Mouse (Mus musculus): ENCODE data around the gene Bag6. TPM values are rescaled to one million over a fixed set of nuclear protein-coding genes. Genes with fewer than 3 reads are reported as not detected.
A peak's percentile ranks its signal among the peaks of the same experiment; 100 is the strongest.

Bag6 gene
- total RNA-seq, 2 experiments from 2014 or later = 290 to 320 TPM

DNA sequence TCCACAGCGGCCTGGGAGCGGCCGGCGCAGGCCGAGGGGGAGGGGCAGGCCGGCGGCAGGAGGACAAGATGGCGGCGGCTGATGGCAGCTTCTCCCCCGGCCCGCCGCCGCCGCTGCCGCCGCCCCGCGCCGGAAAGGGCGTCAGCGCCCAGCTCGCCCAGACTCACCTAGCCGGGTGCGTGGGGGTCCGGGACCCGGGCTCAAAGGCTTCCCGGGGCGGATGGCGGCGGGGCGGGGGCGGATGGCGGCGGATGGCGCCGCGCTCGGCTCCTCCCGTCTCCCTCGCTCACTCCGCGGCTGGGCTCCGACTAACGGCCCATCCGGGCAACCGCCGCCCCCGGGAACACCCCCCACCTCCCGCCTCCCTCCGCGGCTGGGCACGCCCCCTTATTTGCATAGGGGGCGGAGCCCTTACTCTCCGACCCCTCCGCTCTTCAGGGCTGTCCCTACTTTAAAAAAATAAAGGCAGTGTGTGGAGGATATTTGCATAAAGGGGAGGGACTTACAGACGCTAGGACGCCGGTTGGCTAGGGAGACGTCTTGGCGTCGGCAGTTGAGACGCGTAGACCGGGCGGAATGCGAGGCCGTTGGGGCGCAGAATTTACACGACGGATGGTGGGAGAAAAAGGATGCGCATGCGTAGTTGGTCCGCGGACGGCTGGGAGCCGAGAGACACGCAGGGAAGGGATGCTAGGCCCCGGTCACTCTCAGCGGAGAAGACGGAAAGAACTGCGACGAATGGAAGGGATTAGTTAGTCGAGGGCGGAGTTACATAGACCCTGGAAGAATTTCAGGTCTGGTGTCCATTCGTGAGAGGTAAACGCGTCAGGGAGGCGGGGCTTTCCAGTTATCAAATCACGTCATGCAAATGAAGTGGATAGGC, 29.8 kb downstream of the Bag6 start, which contains the start of gene Prrc2a:
Gene Prrc2a (minus strand): TSS at position 330 of the 883 bp plus-strand sequence.
- DNase-seq (ENCODE audit: extremely low spot score in 1 of 2, low spot score in 1 of 2) = peak; percentile 94 to 98

DNA sequence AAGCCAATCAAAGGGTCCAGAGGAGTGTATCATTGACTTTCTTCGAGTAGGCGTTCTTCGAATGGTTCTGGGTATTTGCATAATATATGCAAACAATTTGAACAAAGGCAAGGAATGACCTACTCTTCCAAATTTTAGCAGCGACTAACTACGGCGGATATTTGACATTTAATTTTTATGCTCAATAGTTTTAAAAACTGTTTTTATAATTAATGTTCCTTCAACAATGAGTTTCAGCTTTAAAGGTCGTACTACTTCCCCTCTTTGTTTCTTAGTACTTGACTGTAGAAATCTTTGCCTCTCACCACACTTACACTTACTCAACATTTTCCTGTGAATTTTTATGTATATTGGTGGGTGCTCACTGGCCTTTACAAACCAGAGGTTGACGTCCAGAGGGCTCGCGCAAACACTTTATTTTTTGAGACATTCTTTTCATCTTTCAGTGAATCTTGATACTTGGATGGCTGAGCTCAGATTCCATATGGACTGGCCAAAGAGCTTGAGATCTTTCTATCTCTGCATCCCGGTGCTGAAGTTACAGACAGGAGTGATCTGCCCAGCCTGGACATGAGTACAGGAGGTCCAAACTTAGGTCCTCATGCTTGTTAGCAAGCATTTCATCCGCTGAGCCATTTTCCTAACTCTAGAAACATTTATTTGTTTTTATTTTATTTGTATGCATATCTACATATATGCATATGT, 30.6 kb downstream of the Bag6 start:
- no peak for DNase-seq (ENCODE audit: extremely low spot score in 1 of 2, low spot score in 1 of 2)

DNA sequence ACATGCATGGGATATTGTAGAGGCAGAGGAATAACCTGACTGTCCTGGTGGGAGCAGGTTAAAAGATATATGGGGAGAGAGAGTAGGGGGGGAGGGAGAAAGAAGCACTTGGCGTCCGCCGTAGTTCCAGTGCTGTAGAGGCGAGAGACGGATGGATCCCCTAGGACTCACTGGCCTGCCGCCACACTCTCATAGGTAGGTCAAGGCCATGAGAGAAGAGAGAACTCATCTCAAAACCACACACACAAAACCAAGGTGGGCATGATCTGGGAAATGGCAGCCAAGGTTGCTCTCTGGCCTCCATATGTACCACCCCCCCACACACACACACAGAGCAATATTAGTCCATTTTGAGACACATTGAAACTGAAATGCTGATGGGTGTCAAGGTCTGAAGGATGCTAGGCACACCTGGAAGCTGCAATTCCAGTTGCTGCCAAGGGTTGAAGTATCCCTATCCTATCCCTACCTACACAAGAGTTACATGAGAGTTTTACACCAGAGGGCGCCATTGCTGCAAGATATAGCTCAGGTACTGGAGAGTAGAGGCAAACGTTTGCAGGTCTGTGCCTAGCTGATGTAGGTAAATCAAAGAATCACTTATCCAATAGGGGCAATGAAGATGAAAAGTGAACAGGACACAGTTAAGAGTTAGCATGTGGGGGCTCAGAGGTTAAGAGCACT, 31.5 kb downstream of the Bag6 start:
- DNase-seq (ENCODE audit: extremely low spot score in 1 of 2, low spot score in 1 of 2) = peak in 1 of 2 experiments; percentile 55

DNA sequence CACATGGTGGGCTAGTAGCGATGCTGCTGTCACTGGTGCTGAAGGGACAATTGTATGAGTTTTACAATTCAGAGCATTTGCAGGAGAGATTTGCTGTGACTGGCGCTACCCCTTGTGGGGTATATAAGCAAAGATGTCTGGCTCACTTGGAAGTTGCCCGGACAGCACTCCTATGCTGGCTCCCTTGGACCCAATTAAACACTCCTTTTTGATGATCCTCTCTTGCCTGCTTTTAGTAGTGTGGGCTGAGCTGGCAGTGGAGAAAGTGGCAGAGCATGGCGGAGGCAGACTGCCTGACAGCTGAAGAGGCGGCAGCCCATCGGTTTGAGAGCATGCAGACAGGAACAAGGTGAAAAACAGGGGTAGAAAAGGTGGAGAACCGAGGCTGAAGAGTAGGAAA, 32.8 kb downstream of the Bag6 start:
- DNase-seq (ENCODE audit: extremely low spot score in 1 of 2, low spot score in 1 of 2) = no peak

DNA sequence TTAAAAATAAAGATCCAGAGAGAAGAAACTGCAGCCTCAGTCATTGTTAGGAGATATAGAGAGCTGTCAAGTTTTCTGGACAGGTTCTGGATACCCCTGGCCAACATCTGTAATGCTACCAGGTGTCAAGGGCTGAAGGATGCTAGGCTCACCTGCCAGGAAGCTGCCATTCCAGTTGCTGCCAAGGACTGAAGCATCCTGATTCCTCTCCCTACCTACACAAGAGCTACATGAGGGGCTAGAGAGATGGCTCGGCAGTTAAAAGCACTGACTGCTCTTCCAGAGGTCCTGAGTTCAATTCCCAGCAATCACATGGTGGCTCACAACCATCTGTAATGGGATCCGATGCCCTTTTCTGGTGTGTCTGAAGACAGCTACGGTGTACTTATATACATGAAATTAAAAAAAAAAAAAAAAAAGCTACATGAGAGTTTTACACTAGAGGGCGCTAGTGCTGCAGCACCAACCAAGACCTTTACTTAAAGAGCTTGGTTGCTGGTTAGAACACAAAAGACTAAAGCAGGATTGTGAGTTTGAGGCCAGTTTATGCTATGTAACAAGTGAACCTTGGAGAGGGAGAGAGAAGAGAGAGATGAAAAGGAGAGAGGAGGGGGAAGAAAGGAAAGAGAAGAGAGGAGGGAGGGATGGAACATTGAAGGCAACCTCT, 33.7 kb downstream of the Bag6 start:
- DNase-seq (ENCODE audit: extremely low spot score in 1 of 2, low spot score in 1 of 2) = no peak

DNA sequence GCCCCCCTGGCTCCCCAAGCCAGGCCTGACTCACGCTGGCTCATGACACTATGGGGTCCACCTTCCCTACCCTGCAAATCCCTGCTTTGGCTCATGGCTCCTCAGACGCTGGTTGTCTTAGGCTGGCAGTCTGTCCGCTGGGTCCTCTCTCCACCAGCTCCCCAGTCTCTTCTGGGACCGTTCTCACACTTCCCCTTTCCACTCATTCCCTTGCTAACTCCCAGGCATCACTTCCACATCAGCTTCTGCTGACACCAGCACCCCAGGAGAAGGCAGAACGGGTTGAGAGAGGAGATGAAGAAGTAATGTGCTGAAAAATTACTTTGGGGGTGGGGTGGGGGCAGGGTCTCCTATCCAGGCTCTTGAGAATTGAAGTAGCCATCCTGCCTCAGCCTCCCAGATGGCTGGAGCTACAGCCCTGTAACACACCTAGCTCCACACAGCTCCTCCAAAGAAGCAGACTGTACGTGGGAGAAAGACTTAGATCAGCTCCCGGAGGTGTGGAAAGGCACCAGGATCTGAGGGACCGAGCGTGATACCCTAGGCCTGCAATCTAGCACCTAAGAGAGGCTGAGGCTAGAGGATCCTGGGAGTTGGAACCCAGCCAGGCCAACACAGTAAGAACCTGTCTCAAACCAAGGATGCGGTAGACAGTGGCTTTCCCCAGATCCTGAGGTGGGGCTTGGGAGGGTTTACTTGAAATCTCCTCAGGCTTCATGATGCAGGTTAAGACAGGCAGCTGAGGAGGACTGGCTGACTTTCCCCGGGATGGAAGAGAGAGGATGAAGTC, 37.7 kb downstream of the Bag6 start:
- no peak for DNase-seq (ENCODE audit: extremely low spot score in 1 of 2, low spot score in 1 of 2)

DNA sequence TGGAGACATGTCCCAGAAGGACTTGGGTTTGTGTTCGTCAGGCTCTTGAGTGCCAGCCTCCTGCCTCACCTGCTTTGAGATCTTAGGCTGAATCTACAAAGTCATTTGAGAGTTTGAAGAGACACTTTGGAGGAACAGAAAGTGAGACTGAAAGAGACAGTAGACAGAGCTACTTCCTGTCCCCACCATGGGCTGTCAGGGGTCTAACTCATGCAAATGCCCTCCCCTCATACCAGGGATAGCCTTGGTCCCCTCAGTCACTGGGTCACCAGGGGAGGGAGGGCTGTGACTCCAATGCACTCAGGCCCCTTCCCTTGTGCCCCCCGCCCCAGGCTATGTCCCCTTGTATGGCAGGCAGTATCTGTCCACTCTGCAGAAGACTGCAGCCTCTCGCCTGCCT, 38.4 kb downstream of the Bag6 start:
- no peak for DNase-seq (ENCODE audit: extremely low spot score in 1 of 2, low spot score in 1 of 2)

DNA sequence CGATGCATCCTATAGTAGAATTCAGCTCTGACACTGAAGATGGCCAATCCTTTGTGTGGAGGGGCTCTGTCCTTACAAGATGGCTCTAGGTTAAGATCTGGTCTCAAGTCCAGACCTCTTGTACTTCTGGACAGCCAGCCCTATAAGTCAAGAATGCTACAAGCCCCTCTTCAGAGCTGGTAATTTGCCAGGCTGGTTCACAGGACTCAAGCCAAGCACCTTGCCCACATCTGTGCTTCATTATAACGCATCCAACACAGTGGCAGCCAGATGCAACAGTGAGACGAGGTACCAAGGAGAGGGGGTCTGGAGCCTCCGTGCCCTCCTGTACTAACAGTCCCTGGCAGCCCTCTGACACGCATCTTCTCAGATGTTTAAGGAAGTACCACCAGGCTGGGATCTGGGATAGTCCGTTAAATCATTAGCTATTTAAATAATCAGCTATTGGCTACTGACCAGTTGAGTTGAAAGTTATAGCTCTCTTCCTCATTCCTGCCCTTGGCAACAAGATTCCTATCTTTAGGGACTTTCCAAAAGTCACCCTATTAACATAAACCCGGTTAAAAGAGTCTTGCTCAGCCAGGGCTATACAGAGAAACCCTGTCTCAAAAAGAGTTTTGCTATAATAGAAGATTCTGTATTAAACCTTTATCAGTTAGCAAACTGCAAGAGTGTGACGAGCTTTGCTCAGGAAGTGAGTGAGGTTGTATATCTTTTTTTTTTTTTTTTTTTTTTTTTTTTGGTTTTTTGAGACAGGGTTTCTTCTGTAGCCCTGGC, 39.4 kb downstream of the Bag6 start:
- no peak for DNase-seq (ENCODE audit: extremely low spot score in 1 of 2, low spot score in 1 of 2)

DNA sequence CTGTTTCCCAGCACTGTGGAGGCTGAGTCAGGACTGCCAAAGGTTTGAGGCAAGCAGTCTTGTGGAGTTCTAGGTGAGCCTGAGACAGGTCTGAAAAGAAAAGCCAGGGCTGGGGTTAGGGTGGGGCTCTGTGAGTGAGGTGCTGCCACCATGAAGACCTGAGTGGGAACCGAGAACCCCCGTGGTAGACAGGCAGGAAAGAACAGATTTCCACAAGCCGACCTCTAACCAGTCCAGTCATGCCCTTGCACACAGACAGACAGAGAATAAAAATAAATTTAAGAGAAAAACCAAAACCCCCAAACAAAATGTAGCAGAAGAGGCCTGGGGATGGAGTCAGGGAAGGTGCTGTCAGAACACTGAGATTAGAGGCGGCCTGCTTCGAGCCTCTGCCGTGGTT, 40.4 kb downstream of the Bag6 start:
- DNase-seq (ENCODE audit: extremely low spot score in 1 of 2, low spot score in 1 of 2) = no peak

DNA sequence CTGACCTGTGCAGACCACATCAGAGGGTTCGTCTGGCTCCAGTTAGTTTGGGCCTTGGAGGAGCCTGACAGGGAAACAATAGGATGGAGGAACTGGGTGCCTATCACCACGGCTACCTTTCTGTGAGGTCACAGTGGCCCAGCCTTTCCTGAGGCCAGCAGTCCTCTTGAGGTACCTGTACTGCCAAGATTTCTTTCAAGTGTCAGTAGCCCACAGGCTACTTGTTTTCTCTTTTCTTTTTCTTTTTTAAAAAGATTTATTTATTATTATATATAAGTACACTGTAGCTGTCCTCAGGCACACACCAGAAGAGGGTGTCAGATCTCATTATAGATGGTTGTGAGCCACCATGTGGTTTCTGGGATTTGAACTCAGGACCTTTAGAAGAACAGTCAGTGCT, 41.0 kb downstream of the Bag6 start, which contains the start of gene Aif1:
Gene Aif1 (minus strand): TSS at position 101 of the 400 bp plus-strand sequence.
- no peak for DNase-seq (ENCODE audit: extremely low spot score in 1 of 2, low spot score in 1 of 2)

DNA sequence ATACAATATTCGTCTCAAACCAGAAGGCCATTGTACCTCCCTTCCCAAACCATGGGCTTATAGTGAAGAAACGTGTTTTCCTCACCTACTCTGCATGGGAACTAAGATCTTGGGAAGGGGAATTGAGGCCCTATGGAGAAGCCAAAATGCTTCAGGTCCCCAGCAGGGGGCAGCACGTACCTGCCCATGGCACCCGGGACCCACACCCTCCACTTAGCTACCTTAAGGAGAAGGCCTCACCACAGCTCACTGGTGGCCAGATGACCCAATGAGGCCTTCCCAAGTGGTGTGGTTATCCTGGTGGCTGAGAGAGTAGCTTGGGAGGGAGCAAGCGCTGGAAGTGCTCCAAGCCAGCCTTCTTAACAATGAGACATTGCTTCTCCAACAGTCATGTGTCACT, 43.5 kb downstream of the Bag6 start:
- DNase-seq (ENCODE audit: extremely low spot score in 1 of 2, low spot score in 1 of 2) = peak in 1 of 2 experiments; percentile 57

DNA sequence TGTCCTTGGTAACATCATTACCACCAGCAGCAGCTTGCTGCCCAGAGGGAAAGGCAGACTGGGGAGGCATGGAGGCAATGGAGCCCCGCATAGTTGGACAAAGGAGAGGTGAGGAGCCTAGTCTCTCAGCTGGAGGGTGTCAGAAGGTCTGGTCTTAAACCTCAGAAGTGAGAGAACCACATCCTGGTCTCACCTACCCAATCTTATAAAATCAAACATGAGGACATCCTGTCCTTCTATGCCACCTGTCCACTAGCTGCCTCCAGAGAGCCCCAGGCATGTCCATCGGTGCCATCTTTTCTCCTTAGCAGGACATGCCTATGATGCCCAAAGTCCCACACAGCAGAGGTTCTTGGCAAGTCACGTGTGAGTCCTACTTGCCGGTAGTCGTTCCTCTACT, 45.1 kb downstream of the Bag6 start:
- no peak for DNase-seq (ENCODE audit: extremely low spot score in 1 of 2, low spot score in 1 of 2)

DNA sequence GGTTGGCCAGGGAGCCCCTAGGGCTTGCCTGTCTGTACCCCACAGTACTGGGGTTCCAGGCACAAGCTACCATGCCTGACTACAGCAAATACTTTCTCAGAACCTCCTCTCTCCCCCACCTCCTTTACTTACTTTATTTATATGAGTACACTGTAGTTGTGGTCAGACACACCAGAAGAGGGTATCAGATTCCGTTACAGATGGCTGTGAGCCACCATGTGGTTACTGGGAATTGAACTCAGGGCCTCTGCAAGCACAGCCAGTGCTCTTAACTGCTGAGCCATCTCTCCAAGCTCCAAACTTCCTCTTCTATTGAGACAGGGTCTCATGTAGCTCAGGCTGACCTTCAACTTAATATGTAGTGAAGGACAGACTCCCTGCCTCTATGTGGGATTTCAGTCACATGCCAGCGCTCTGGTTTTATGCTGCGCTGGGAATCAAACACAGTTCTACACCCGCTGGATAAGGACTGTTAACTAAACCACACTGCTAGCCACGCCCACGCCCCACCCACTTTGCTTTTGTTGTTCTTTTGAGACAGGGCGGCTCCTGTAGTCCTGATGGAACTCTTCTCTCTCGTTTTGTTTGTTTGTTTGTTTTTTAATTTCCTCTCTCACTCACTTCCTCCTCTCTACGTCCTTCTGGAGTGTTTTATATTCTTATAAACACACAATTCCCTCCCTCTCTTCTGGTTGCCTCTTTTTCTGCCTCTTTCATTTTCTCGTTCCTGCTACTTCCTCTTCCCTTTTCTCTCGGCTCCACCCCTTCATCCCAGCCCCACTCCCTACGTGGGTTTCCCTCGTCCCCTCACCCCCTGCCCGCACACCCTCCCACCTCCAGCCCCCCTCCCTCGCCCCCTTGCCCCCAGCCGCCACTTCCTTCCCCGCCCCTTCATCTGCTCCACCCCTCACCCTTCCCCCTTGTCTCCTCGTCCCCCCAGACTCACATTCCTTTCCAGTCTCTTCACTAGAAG, 50.9 kb downstream of the Bag6 start:
- no peak for DNase-seq (ENCODE audit: extremely low spot score in 1 of 2, low spot score in 1 of 2)

DNA sequence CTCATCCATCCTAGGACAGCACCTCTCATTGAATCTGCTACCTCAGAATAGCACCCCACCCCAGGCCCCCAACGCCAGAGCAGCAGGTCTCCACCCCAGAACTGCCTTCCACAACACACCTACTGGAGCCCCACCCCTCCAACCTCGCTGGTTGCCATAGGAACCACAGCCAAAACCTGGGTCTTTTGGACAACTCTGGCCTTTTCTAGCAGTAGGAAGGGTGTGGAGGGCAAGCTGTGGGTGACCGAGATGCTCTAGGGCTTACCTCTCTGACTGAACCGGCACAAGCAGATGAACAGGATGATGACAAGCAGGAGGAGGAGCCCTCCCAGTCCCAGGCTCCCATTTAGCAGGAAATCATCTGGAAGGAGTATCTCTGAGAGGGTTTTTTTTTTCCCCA, 51.7 kb downstream of the Bag6 start:
- no peak for DNase-seq (ENCODE audit: extremely low spot score in 1 of 2, low spot score in 1 of 2)

DNA sequence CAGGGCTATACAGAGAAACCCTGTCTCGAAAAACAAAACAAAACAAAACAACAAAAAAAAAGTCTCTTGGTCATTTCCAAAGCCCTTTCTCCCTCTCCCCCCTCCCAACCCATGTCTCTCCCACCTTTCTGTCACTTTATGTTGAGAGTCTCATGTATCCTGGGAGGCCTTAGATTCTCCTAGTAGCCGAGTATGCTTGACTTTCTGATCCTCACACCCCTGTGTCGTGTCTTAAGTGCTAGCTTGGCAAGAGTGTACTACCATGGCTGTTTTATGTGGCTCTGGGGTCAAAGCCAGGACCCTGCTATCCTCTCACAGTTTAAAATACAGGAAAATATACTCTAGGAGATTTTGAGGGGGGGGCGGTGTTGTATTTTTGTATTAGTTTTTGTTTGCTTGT, 52.4 kb downstream of the Bag6 start:
- no peak for DNase-seq (ENCODE audit: extremely low spot score in 1 of 2, low spot score in 1 of 2)

DNA sequence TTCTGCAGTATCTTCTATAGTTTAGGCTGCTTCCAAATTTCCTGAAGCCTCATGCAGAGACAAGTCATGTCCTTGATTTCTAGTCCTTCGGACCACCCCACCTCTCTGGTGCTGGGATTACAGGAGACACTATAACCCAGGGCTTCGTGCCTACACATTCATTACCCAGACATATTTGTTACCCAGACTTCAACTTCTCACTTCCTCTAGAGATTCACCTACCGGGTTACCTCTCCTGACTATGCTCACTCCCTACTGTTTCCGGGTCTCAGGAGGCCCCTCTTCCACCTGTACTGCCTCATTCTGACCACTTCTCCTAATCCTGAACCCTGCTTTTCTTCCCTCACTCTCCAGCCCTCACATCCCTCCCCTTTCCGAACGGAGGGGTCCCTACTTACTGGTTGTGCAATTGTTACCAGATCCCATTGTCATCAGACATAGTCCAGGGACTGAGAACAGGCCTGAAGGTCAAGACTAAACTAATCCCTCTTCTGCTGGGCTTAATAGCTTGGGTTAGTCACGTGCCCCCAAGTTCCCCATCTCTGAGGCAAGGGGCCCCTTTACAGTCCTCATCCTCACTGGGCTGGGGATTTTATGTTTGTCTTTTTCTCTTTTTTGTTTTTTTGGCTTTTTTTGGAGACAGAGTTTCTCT, 53.1 kb downstream of the Bag6 start, which contains the start of gene Lst1:
Gene Lst1 (minus strand): TSS at position 481 of the 652 bp plus-strand sequence.
- DNase-seq (ENCODE audit: extremely low spot score in 1 of 2, low spot score in 1 of 2) = no peak

DNA sequence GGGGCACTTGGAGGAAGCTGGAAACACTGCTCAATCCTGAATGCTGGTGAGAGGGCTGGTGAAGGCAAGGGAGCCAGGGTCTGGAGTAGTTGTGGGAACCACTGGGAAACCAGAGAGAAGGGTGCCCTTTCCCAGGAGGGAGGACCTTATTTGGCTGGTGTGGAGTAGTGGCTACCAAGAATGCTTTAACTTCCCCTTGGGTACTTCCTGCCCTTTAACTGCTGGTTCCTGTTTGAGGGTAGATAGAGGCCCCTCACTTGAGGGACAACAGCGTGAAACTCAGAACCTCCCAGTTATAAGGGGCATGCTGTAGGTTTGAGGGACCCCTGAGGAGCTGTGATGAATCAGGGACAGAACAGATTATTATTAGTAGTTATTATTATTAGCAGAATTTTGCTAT, 54.2 kb downstream of the Bag6 start:
- DNase-seq (ENCODE audit: extremely low spot score in 1 of 2, low spot score in 1 of 2) = no peak

All from layer of hippocampus, postnatal 25 days (tissue).